Mouse (Mus musculus) spleen, postnatal 4 days (tissue): ENCODE measurements around the gene Ddx18.

Source experiments
- DNase-seq, 2 experiments: peaks; one replicate each; pipeline ENCODE4 v3.0.0; 2022; ENCODE audit warnings: low spot score in 2 of 2

Gene Ddx18

GRCm38 (mm10) chr1:121527600-121528398 lies 40.0 kb downstream of the Ddx18 start:
- no peak for DNase-seq

GRCm38 (mm10) chr1:121527061-121527460 lies 40.7 kb downstream of the Ddx18 start:
- no peak for DNase-seq

- DNase-seq = no peak
Measured at GRCm38 (mm10) chr1:121518609-121519008, 49.2 kb downstream of the Ddx18 start.

- DNase-seq = no peak
Measured at GRCm38 (mm10) chr1:121511966-121512365, 55.8 kb downstream of the Ddx18 start.

GRCm38 (mm10) chr1:121511186-121511585 lies 56.6 kb downstream of the Ddx18 start:
- no peak for DNase-seq

GRCm38 (mm10) chr1:121510420-121511140 lies 57.2 kb downstream of the Ddx18 start:
- DNase-seq = no peak

- no peak for DNase-seq
Measured at GRCm38 (mm10) chr1:121508729-121509128, 59.1 kb downstream of the Ddx18 start.
